Mouse (Mus musculus) small intestine, adult 2 months (tissue): ENCODE results near the gene Rnasek.

Experiments used
- CTCF ChIP-seq: fragments of 200-500 bp; IDR thresholded peaks from 2 replicates; pipeline ENCODE4 v1.5.1; 2012; ENCODE audit warnings: low read depth, mild to moderate bottlenecking, control low read depth, inconsistent platforms, low read length, moderate library complexity, mixed read lengths; ENCODE audit not compliant: insufficient replicate concordance, insufficient read length; ENCODE audit errors: extremely low read depth
- POLR2A ChIP-seq: fragments of 200-500 bp; IDR thresholded peaks from 2 replicates; pipeline ENCODE4 v1.6.1; 2012; ENCODE audit warnings: low read depth, mild to moderate bottlenecking, control low read depth, inconsistent platforms, low read length, moderate library complexity

GRCm38 (mm10) chr11:70212423-70212822 is 27.2 kb downstream of the Rnasek start, which contains the start of gene Slc16a11:
- TF ChIP-seq CTCF (no peak), POLR2A (no peak)
